Mouse (Mus musculus): Measurements from ENCODE around the gene Rhbdf2. TPM values are rescaled to one million over a fixed set of nuclear protein-coding genes. Genes with fewer than 3 reads are reported as not detected.

Gene Rhbdf2
- polyA plus RNA-seq, 1 experiment from 2014 or later: 15.6 TPM

DNA sequence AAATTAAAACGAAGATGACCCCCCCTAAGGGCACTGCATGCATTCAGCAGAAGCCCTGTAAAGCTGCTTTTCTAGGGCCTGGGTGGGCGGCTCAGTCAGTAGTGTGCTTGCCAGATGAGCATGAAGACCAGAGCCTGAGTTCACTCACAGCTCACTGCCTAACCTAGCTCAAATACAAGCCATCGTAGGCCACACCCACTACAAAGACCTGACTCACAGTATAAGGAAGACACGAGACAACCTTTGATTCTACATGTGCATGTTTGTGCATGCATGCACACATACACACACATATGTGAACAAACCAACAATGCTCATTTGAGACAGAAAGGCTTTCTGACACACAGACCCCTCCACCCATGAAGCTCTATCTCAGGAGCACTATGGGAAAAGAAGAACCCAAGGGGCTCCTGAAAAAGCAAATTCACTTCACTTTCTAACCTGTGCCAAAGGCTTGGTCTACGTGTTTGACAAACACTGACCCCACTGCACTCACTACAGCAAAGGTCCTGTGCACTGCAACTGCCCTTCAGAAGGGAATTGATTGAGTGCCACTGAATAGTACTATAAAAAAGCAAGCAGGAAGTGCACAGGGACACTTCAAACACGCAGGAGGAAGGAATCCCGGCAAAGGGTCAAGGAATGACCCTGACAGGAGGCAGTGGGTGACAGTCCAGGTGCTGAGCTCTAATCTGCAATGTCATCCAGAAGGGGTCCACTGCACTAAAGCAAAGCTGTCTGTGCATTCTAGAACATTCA lies 61.4 kb downstream of the Rhbdf2 start:
- H3K27me3 ChIP-seq: no peaks in the 10 kb centered on the region
- no peak for ATAC-seq
- CTCF ChIA-PET: interaction anchor here (1.1 to 1.8 kb wide), 2 partner anchors 21 to 27 kb away, joined by 3 to 4 read pairs; partner anchors contain the start of gene Aanat
- POLR2A ChIA-PET: no interaction called here
- in situ Hi-C loops (cut with MboI; ENCODE audit: low pct_unique_long_range_greater_than_20kb): no loop called here
- TF ChIP-seq CTCF (IDR thresholded peaks at IDR 0.05): no peak
- no peak for DNase-seq (ENCODE audit: low read depth, low spot score)

DNA sequence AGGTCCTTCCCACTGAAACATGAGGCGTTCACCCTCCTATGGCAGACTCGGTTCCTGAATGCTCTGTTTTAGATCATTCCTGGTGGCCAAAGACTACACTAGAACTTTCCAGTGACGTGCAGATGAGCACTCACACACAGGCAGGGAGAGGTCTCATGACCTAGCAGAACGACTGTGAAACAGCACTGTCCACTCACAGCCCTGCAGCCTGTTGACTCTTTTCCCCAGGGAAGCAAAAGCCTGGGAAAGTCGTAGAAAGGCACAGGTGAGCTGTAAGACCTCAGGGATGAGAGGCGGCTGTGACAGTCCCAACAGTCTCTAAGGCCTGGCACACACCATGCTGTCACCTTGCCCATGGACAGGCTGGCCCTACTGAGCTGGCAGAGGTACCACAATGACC lies 70.5 kb downstream of the Rhbdf2 start:
- POLR2A ChIA-PET: no interaction called here
- in situ Hi-C loops (cut with MboI; ENCODE audit: low pct_unique_long_range_greater_than_20kb): no loop called here

DNA sequence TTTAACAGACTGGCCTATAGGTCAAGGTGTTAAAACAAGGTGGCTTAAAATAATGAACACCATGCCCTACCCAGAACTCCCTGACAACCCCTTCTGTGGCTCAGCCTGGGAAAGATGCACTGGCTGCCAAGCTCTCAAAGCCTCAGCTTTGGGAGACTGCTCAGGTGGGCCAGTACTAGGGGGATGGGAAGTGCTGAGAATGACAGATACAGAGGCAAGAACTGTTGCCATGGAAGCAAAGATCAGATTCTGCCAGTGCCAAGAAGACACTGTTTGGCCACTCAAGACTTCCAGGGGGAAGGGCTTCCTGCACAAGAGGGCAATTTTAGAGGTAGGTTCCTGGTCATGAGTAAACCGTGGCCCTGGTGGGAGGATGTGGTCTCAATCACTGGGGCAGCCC lies 71.2 kb downstream of the Rhbdf2 start:
- DNase-seq (ENCODE audit: low read depth, low spot score) (no peak), ATAC-seq (no peak)
- POLR2A ChIA-PET: no interaction called here
- in situ Hi-C loops (cut with MboI; ENCODE audit: low pct_unique_long_range_greater_than_20kb): no loop called here
- no peaks in the 10 kb centered on the region for H3K27me3 ChIP-seq
- CTCF ChIA-PET: interaction anchor here (1.0 to 1.5 kb wide), 3 partner anchors 11 to 72 kb away, joined by 3 to 4 read pairs (median 3); partner anchors contain the start of gene Rhbdf2
- no peak for TF ChIP-seq CTCF (IDR thresholded peaks at IDR 0.05)

More for the DNA sequence above, 70.5 kb downstream of the Rhbdf2 start:
- no peak for ATAC-seq
- TF ChIP-seq CTCF (IDR thresholded peaks at IDR 0.05): no peak
- no peak for DNase-seq (ENCODE audit: low read depth, low spot score)
- CTCF ChIA-PET: interaction anchor here (1.0 to 1.4 kb wide), 4 partner anchors 11 to 72 kb away, joined by 3 to 4 read pairs (median 3); no protein-coding TSS in a partner anchor
- no peaks in the 10 kb centered on the region for H3K27me3 ChIP-seq

DNA sequence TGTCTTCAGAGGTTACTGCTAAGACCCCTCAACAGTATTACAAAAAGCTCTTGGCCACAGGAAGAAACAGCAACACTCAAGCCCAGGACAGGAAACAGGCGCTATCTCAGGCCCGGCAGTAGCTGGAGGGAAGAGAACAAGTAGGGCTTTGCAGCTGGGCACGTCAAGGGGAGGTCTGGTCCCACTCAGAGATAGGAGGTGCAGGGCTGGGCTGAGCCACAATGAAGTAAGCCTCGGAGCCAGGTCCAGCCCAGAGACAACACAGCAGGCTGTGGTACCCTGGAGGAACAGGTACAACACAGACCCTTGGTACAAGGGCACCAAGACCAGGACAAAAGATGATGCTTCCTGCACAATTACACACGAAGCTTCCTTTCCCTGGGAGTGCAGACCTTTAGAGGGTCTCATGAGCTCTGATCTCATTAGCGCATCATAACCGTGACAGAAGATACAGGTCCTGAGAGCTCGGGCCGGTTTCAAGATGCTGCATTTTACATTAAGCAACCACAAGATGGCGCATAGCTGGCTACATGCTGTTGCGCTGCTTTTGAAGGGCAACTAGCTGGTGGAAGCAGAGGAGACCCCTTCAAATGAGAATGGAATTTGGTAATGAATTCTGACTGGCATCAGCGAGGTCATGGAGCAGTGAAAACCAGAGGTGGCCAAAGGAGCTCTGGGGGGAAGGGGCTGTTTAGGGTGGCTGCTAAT lies 72.5 kb downstream of the Rhbdf2 start:
- no peaks in the 10 kb centered on the region for H3K27me3 ChIP-seq
- TF ChIP-seq CTCF (IDR thresholded peaks at IDR 0.05): no peak
- DNase-seq (ENCODE audit: low read depth, low spot score) (no peak), ATAC-seq (no peak)
- CTCF ChIA-PET: interaction anchor here (0.7 to 3.1 kb wide), 15 partner anchors 11 to 79 kb away, joined by 3 to 13 read pairs (median 4); partner anchors contain the start of genes Aanat and Rhbdf2
- in situ Hi-C loops (cut with MboI; ENCODE audit: low pct_unique_long_range_greater_than_20kb): no loop called here
- POLR2A ChIA-PET: interaction anchor here (0.7 kb wide), 1 partner anchor 36 kb away, joined by 4 read pairs; no protein-coding TSS in a partner anchor

DNA sequence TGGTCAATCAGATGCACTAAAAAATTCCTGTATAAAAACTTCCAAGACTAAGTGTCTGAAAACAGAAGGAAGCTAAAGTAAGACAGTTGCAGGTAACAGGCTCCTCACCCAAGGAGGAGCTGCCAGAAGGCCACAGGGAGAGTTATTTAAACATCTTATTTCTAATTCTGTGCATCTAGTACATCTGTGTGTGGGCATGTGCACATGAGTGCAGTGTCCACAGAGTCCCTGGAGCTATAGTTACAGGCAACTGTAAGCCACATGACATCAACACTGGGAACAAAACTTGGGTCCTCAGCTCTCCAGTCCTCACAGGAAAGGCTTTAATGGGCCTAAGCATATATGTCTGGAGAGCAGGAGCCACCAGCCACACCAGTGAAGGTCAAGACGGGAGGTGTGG lies 74.6 kb downstream of the Rhbdf2 start:
- CTCF ChIA-PET: interaction anchor here (1.2 to 3.1 kb wide), 5 partner anchors 9 to 77 kb away, joined by 3 to 12 read pairs (median 7); no protein-coding TSS in a partner anchor
- ATAC-seq (no peak), DNase-seq (ENCODE audit: low read depth, low spot score) (no peak)
- H3K27me3 ChIP-seq: no peaks in the 10 kb centered on the region
- POLR2A ChIA-PET: no interaction called here
- no peak for TF ChIP-seq CTCF (IDR thresholded peaks at IDR 0.05)
- in situ Hi-C loops (cut with MboI; ENCODE audit: low pct_unique_long_range_greater_than_20kb): no loop called here

DNA sequence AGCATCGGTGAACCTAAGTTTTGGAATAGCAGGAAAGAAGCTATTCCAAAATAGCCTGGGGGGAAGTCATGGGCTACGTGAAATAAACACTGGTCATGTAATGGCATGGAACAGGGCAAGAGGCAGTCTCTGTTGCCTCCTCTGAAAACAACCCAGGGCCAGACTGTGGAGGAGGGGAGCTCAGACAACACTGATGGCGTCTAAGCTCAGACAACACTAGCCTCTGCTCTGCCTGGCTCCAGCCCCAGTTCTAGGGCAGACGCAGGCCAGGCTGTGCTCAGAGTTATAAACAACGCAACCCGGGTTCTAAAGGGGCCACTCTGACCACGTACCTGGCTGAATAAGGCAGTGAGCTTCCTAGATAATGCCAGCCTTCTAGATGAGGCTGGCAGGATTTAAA lies 76.1 kb downstream of the Rhbdf2 start:
- POLR2A ChIA-PET: no interaction called here
- no peak for TF ChIP-seq CTCF (IDR thresholded peaks at IDR 0.05)
- no peak for ATAC-seq
- no peak for DNase-seq (ENCODE audit: low read depth, low spot score)
- CTCF ChIA-PET: interaction anchor here (0.9 to 3.3 kb wide), 6 partner anchors 8 to 93 kb away, joined by 3 to 12 read pairs (median 7); no protein-coding TSS in a partner anchor
- in situ Hi-C loops (cut with MboI; ENCODE audit: low pct_unique_long_range_greater_than_20kb): no loop called here
- H3K27me3 ChIP-seq: no peaks in the 10 kb centered on the region

DNA sequence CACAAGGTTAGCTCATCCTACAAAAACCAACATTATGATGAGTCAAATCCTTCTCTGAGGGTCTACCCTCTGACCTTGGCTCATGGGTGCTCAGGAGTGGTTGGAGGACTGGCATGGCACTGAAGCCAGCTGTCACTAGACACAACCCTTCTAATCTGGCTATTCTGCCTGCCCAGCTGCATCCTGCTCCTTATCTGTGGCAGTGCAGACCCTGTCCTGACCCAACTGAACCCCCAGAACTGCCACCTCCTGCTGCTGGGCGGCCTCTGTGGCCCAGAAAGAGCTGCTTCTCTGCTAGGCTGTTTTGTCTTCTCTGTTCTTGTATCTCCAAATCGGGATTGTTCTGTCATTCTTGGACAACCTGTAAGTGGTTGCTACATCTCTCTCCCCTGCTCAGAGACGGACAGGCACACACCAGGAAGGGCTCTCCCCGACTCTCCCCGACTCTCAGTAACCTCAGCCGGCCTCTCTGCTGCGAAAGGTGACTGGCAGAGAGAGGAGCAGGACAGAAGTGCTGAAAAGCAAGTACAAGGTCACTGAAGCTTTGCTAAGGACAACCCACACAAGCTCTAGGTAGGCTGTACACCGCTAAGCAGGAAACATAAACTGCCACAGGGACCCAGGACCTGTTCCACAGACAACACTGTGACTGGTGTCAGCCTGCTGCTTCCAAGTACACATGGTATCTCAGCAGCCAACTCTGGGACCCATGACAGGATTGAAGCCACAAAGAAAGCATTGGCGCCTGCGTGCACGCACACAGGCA lies 77.4 kb downstream of the Rhbdf2 start:
- in situ Hi-C loops (cut with MboI; ENCODE audit: low pct_unique_long_range_greater_than_20kb): no loop called here
- POLR2A ChIA-PET: no interaction called here
- TF ChIP-seq CTCF (IDR thresholded peaks at IDR 0.05): no peak
- CTCF ChIA-PET: interaction anchor here (1.3 to 3.3 kb wide), 3 partner anchors 15 to 79 kb away, joined by 3 to 12 read pairs (median 7); no protein-coding TSS in a partner anchor
- H3K27me3 ChIP-seq: no peaks in the 10 kb centered on the region
- no peak for DNase-seq (ENCODE audit: low read depth, low spot score)
- ATAC-seq: no peak

DNA sequence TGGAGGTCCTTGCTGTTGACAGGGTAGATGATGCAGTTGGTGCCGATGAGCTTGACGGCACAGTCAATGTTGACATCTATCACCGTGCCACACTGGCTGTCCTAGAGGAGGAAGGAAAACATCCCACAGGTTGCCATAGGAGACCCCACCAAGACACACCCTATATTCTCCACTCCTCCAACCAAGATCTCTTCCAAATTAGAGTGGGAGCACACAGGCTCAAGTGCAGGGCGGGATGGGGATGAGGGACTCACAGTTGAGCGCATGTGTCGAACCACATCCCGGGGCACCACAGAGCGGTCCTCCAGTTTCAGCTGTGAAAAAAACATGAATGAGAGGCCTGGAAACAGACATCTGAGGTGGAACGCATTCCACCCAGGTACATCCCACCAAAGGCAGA lies 78.0 kb downstream of the Rhbdf2 start:
- DNase-seq (ENCODE audit: low read depth, low spot score): no peak
- H3K27me3 ChIP-seq: no peaks in the 10 kb centered on the region
- POLR2A ChIA-PET: no interaction called here
- CTCF ChIA-PET: interaction anchor here (1.3 to 3.3 kb wide), 2 partner anchors 44 to 80 kb away, joined by 3 to 12 read pairs; no protein-coding TSS in a partner anchor
- in situ Hi-C loops (cut with MboI; ENCODE audit: low pct_unique_long_range_greater_than_20kb): no loop called here
- no peak for TF ChIP-seq CTCF (IDR thresholded peaks at IDR 0.05)
- ATAC-seq: no peak

Other genes starting within 250 kb of the Rhbdf2 start
- gene Rnf157, start 214.0 kb downstream of the Rhbdf2 start, polyA plus RNA-seq (2021): 40.5 TPM
- gene Ubald2, start 192.9 kb downstream of the Rhbdf2 start, polyA plus RNA-seq (2021): 84.7 TPM
- 0.35 TPM for gene Qrich2, start 160.8 kb downstream of the Rhbdf2 start, polyA plus RNA-seq (2021)
- gene Prpsap1, start 132.8 kb downstream of the Rhbdf2 start, polyA plus RNA-seq (2021): 104 TPM
- gene Sphk1, start 96.1 kb downstream of the Rhbdf2 start, polyA plus RNA-seq (2021): 4.6 TPM
- 32.5 TPM for gene Ube2o, start 45.6 kb downstream of the Rhbdf2 start, polyA plus RNA-seq (2021)
- not detected for gene Aanat, start 40.6 kb downstream of the Rhbdf2 start, polyA plus RNA-seq (2021)
- gene Prcd, start 26.5 kb upstream of the Rhbdf2 start, polyA plus RNA-seq (2021): 0.56 TPM
- gene Cygb, start 27.3 kb upstream of the Rhbdf2 start, polyA plus RNA-seq (2021): 0.24 TPM
- gene St6galnac1, start 148.5 kb upstream of the Rhbdf2 start, polyA plus RNA-seq (2021): not detected
- 116 TPM for gene Mxra7, start 201.0 kb upstream of the Rhbdf2 start, polyA plus RNA-seq (2021)
- 22.6 TPM for gene Mettl23, start 216.3 kb upstream of the Rhbdf2 start, polyA plus RNA-seq (2021)
- gene Jmjd6, start 216.4 kb upstream of the Rhbdf2 start, polyA plus RNA-seq (2021): 77.3 TPM
- gene Mfsd11, start 225.4 kb upstream of the Rhbdf2 start, polyA plus RNA-seq (2021): 58.8 TPM
- 283 TPM for gene Srsf2, start 226.1 kb upstream of the Rhbdf2 start, polyA plus RNA-seq (2021)

Measured in Patski (cell line).